Mouse (Mus musculus) forebrain, embryonic 10.5 days (tissue): Measurements from ENCODE around the gene Txn1. TPM values are rescaled to one million over a fixed set of nuclear protein-coding genes. Genes with fewer than 3 reads are reported as not detected.

ENCODE experiments used
- DNase-seq: peaks from one replicate; pipeline ENCODE4 v3.0.0-alpha.2; 2017; ENCODE audit warnings: low spot score; ENCODE audit errors: extremely low spot score
- H3K27ac ChIP-seq: fragments of 300-500 bp; sonication (generic); 2 replicates; pipeline ENCODE4 v1.5.1; 2016; ENCODE audit warnings: mild to moderate bottlenecking
- H3K27me3 ChIP-seq: fragments of 300-500 bp; sonication (generic); 2 replicates; pipeline ENCODE4 v1.6.1; 2016; ENCODE audit warnings: mild to moderate bottlenecking; ENCODE audit not compliant: poor library complexity, severe bottlenecking
- H3K36me3 ChIP-seq: fragments of 300-500 bp; sonication (generic); replicated peaks from 2 replicates; pipeline ENCODE4 v1.6.1; 2016; ENCODE audit warnings: mild to moderate bottlenecking, moderate library complexity
- H3K4me1 ChIP-seq: fragments of 300-500 bp; sonication (generic); 2 replicates; pipeline ENCODE4 v1.6.1; 2016
- H3K4me3 ChIP-seq: fragments of 300-500 bp; sonication (generic); 2 replicates; pipeline ENCODE4 v1.5.1; 2016; ENCODE audit warnings: mild to moderate bottlenecking, moderate library complexity
- H3K9me3 ChIP-seq: fragments of 300-500 bp; sonication (generic); 2 replicates; pipeline ENCODE4 v1.6.1; 2016; ENCODE audit warnings: mild to moderate bottlenecking, moderate library complexity
- WGBS: fragments of 180-500 bp; shearing (Covaris S2); methylation state at CpG from one replicate; pipeline ENCODE4 v1.1.7; 2016; 5-methylcytosine and 5-hydroxymethylcytosine counted together
- polyA plus RNA-seq: library from polyadenylated mRNA; unstranded; fragments of >200 nt; fragmentation: Nextera tagmentation; extraction: Ambion mirVana; gene quantifications from 2 replicates; pipeline ENCODE4 v1.2.1, GENCODE M21; 2016

Gene Txn1
- polyA plus RNA-seq, 1 experiment from 2014 or later: 447 TPM

DNA sequence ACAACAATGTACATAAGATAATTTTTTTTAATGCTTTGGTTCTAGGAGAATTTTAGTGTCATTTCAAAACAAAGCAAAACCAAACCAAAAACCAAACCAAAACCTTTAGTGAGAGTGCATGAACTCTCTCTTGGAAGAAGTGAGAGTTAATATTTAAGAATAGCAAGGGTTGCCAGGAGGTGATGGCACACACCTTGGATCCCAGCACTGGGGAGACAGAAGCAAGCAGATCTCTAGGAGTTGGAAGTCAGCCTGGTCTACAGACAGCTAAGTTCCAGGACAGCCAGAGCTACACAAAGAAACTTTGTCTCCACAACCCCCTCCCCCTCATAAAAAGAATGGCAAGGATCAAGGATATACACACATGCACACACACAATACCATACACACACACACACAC is 43.2 kb downstream of the Txn1 start:
- Histone ChIP-seq H3K4me1 (peaks cover 14% of the 10 kb centered on the region), H3K4me3 (no peak overlapping the region), H3K36me3 (no peaks in the 10 kb centered on the region), H3K27me3 (peaks cover 32% of the 10 kb centered on the region), H3K27ac (no peak overlapping the region), H3K9me3 (no peaks in the 10 kb centered on the region)
- no peak for DNase-seq

- 92% methylated on average over 6 of the region's 6 CpGs for WGBS
- no peak overlapping the region for H3K27ac ChIP-seq
- no peaks in the 10 kb centered on the region for H3K36me3 ChIP-seq
- H3K4me1 ChIP-seq: peaks cover 14% of the 10 kb centered on the region
- no peak overlapping the region for H3K4me3 ChIP-seq
- H3K27me3 ChIP-seq: no peaks in the 10 kb centered on the region
- DNase-seq: no peak
- H3K9me3 ChIP-seq: no peaks in the 10 kb centered on the region
These were observed 47.4 kb downstream of the Txn1 start for GRCm38 (mm10) chr4:57908860-57909259.

- DNase-seq: no peak
- Histone ChIP-seq H3K36me3 (no peaks in the 10 kb centered on the region), H3K27ac (no peak overlapping the region), H3K9me3 (no peaks in the 10 kb centered on the region), H3K4me1 (peaks cover 14% of the 10 kb centered on the region), H3K27me3 (0 out of 2 replicates have a peak, but pooled peaks cover 3% of the 10 kb centered on the region), H3K4me3 (no peak overlapping the region)
- WGBS: 31% methylated on average over 2 of the region's 2 CpGs
These were observed 49.5 kb downstream of the Txn1 start for GRCm38 (mm10) chr4:57906708-57907107.

DNA sequence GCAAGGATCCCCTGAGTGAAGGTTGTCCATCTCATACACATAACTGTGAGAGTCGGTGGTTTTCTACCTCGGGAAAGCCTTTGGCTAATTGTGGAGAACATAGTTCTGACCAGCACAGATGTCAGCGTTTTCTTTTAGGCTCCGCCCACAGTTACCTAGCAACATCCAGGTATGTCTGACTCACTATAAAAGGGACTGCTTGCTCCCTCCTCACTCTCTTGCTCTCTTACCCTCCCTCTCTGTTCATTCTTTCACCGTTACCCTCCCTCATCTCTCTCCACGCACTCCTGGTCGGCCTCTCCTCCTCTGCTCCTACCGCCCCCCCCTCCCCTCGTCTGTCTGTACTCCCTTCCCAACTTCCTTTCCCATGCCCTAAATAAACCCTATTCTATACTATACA is 51.6 kb downstream of the Txn1 start:
- Histone ChIP-seq H3K27ac (no peak overlapping the region), H3K36me3 (no peaks in the 10 kb centered on the region), H3K4me1 (peaks cover 14% of the 10 kb centered on the region), H3K27me3 (0 out of 2 replicates have a peak, but pooled peaks cover 4% of the 10 kb centered on the region), H3K4me3 (no peak overlapping the region), H3K9me3 (no peaks in the 10 kb centered on the region)
- no peak for DNase-seq
- WGBS: 33% methylated on average over 9 of the region's 9 CpGs

DNA sequence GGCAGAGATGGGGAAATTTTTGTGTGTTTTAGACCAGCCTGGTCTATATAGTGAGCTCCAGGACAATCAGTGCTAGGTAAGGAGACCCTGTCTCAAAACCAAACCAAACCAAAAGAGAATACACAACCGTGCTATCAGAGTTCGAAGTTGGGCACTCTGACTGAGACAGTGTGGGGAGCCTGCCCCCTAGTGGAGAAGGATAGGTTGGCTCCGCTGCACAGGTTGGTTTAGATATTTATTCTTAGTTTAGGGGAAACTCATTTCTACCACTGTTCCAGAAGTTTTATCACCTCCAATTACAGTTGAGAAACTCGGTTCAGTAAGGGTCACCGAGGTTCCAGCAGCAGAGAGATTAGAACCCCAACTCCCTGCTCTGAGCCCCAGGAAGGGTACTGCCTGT is 52.0 kb downstream of the Txn1 start:
- Histone ChIP-seq H3K27me3 (0 out of 2 replicates have a peak, but pooled peaks cover 4% of the 10 kb centered on the region), H3K4me1 (peaks cover 14% of the 10 kb centered on the region), H3K27ac (no peak overlapping the region), H3K36me3 (no peaks in the 10 kb centered on the region), H3K4me3 (no peak overlapping the region), H3K9me3 (no peaks in the 10 kb centered on the region)
- WGBS: 16% methylated on average over 5 of the region's 5 CpGs
- DNase-seq: peak; percentile 67

- Histone ChIP-seq H3K4me1 (peaks cover 14% of the 10 kb centered on the region), H3K36me3 (no peaks in the 10 kb centered on the region), H3K27me3 (0 out of 2 replicates have a peak, but pooled peaks cover 4% of the 10 kb centered on the region), H3K27ac (no peak overlapping the region), H3K4me3 (no peak overlapping the region), H3K9me3 (no peaks in the 10 kb centered on the region)
- no peak for DNase-seq
- 87% methylated on average over 5 of the region's 5 CpGs for WGBS
These were observed 53.6 kb downstream of the Txn1 start for GRCm38 (mm10) chr4:57902619-57903018.

- Histone ChIP-seq H3K36me3 (no peaks in the 10 kb centered on the region), H3K9me3 (no peaks in the 10 kb centered on the region), H3K27ac (no peak overlapping the region), H3K4me3 (no peak overlapping the region), H3K4me1 (peaks cover 19% of the 10 kb centered on the region), H3K27me3 (0 out of 2 replicates have a peak, but pooled peaks cover 4% of the 10 kb centered on the region)
- 16% methylated on average over 4 of the region's 4 CpGs for WGBS
- no peak for DNase-seq
These were observed 55.0 kb downstream of the Txn1 start for GRCm38 (mm10) chr4:57901210-57901609.

DNA sequence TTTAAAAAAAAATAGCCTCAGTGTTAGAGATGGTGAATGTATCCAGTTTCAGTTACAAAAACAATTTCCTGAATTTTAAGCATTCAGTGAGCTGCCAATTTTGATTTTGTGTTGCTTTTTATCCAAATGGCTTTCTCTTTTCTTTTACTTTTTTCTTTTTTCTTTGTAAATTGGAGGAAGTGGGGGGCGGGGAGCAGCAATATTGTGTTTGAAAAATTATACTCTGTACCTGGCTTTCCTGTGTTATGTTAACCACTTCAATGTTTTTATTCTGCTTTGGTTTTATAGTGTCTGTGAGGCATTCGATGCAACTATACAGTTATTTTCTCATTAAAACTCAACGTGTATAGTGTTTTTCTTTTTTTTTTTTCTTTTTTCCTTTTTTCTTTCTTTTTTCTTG is 59.6 kb downstream of the Txn1 start:
- WGBS: 72% methylated on average over 3 of the region's 3 CpGs
- peaks cover 4% of the 10 kb centered on the region for H3K36me3 ChIP-seq
- H3K27ac ChIP-seq: no peak overlapping the region
- H3K4me1 ChIP-seq: peaks cover 38% of the 10 kb centered on the region
- DNase-seq: no peak
- H3K9me3 ChIP-seq: no peaks in the 10 kb centered on the region
- no peaks in the 10 kb centered on the region for H3K27me3 ChIP-seq
- H3K4me3 ChIP-seq: no peak overlapping the region

- Histone ChIP-seq H3K9me3 (no peaks in the 10 kb centered on the region), H3K27me3 (no peaks in the 10 kb centered on the region), H3K36me3 (peaks cover 4% of the 10 kb centered on the region), H3K4me1 (peaks cover 42% of the 10 kb centered on the region), H3K27ac (peak overlapping the region; percentile 51; the same call in 1 of the 2 replicates), H3K4me3 (no peak overlapping the region)
- no peak for DNase-seq
- 75% methylated on average over 6 of the region's 6 CpGs for WGBS
These were observed 60.3 kb downstream of the Txn1 start for GRCm38 (mm10) chr4:57895902-57896301.

- DNase-seq: no peak
- Histone ChIP-seq H3K4me3 (no peak overlapping the region), H3K27me3 (no peaks in the 10 kb centered on the region), H3K9me3 (no peaks in the 10 kb centered on the region), H3K27ac (peak overlapping the region; percentile 51), H3K4me1 (peaks cover 42% of the 10 kb centered on the region), H3K36me3 (peaks cover 4% of the 10 kb centered on the region)
- 25% methylated on average over 5 of the region's 5 CpGs for WGBS
These were observed 61.1 kb downstream of the Txn1 start for GRCm38 (mm10) chr4:57895140-57895539.

Other genes starting within 250 kb of the Txn1 start
- 15.4 and 18.3 TPM in 2 replicates for gene Akap2, start 238.8 kb downstream of the Txn1 start, polyA plus RNA-seq
- gene D630039A03Rik, start 40.1 kb downstream of the Txn1 start, polyA plus RNA-seq: not detected in 2 replicates
- gene Txndc8, start 52.7 kb upstream of the Txn1 start, polyA plus RNA-seq: not detected in 2 replicates